Mouse (Mus musculus): ENCODE data around the gene Dcaf15. TPM values are rescaled to one million over a fixed set of nuclear protein-coding genes. Genes with fewer than 3 reads are reported as not detected.
A peak's percentile ranks its signal among the peaks of the same experiment; 100 is the strongest.

Gene Dcaf15
- polyA plus RNA-seq, 1 experiment from 2014 or later = 12.5 TPM

DNA sequence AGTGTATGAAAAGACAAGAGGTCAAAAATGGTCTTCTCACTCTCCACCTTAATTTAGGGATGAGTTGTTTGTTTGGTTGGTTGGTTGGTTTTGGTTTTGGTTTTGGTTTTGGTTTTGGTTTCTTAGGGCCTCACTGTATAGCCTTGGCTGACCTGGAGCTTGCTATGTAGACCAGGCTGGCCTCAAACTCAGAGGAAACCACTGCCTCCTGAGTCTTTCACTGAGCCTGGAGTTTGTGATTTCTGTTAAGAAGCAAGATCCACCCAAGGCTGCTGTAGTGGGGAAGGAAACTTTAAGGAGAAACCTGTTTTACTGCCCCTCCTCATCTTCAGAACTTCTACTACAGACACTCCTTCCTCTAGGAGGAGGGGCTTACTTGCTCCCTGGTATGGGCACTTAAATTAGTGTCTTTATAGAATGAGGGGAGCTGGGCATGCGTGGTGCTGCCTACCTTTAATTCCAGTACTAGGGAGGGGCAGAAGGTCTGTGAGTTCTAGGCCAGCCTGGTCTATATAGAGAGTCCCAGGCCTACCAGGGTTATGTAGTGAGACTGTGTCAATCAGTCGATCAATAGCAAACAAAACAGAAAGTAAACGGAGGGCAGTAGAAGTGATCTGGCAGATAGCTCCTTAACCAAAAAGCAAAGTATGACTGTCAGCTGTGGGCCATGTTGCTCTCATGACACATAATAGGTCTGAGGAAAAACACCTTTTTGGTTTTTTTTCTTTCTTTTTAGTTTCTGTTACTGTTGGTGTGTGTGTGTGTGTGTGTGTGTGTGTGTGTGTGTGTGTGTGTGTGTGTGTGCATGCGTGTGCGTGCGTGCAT, 1.9 kb upstream of the Dcaf15 start:
- Histone ChIP-seq H3K4me3 (ENCODE audit: low read depth, low read length) (no peak overlapping the region), H3K27ac (ENCODE audit: low read depth, low read length) (no peak overlapping the region), H3K9me3 (ENCODE audit: control insufficient read depth, low read length) (no peaks in the 10 kb centered on the region), H3K9ac (ENCODE audit: low read depth, low read length) (no peak overlapping the region), H3K27me3 (ENCODE audit: control insufficient read depth, insufficient read depth, low read length) (no peaks in the 10 kb centered on the region), H3K36me3 (ENCODE audit: control insufficient read depth, insufficient read depth, low read length) (no peaks in the 10 kb centered on the region), H3K4me1 (replicated peaks; ENCODE audit: control insufficient read depth, insufficient read depth, low read length) (no peaks in the 10 kb centered on the region; the same call in 1 of the 2 replicates), H3K4me2 (replicated peaks; ENCODE audit: low read depth, low read length) (no peak overlapping the region)
- ATAC-seq (ENCODE audit: low FRiP score) (no peak), DNase-seq (ENCODE audit: low spot score) (no peak)
- 94% methylated on average over 6 of the region's 6 CpGs for WGBS

GRCm38 (mm10) chr8:84105676-84106075, 1.1 kb upstream of the Dcaf15 start:
- ATAC-seq (ENCODE audit: low FRiP score) = no peak
- H3K36me3 ChIP-seq (ENCODE audit: control insufficient read depth, insufficient read depth, low read length) = no peaks in the 10 kb centered on the region
- no peak overlapping the region for H3K4me3 ChIP-seq (ENCODE audit: low read depth, low read length)
- H3K27me3 ChIP-seq (ENCODE audit: control insufficient read depth, insufficient read depth, low read length) = no peaks in the 10 kb centered on the region
- H3K4me1 ChIP-seq (replicated peaks; ENCODE audit: control insufficient read depth, insufficient read depth, low read length) = no peaks in the 10 kb centered on the region; the same call in 1 of the 2 replicates
- 81% methylated on average over 2 of the region's 2 CpGs for WGBS
- no peak overlapping the region for H3K9ac ChIP-seq (ENCODE audit: low read depth, low read length)
- H3K9me3 ChIP-seq (ENCODE audit: control insufficient read depth, low read length) = no peaks in the 10 kb centered on the region
- no peak for DNase-seq (ENCODE audit: low spot score)
- H3K27ac ChIP-seq (ENCODE audit: low read depth, low read length) = 0 out of 2 replicates have a peak overlapping the region, but pooled peaks have one; percentile 27
- H3K4me2 ChIP-seq (replicated peaks; ENCODE audit: low read depth, low read length) = no peak overlapping the region

DNA sequence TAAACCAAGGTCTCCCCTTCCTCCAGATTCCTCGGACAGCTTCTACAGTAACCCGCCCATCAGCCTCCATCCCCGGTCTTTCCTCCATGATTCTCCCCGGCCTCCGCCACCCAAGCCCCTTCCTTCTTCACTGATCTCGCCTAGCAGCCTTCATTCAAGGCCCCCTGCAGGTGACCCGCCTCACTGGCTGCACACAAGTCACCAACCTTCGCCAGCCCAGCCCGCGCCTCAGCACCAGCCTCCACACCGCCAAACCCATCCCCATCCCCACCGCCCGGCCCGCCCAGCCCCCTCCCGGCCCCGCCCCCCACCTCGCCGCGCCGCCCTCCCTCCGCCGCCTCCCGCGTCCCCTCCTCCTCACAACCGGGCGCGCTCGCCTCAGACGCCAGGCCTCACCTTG, 347 bp downstream of the Dcaf15 start:
- Histone ChIP-seq H3K4me1 (replicated peaks; ENCODE audit: control insufficient read depth, insufficient read depth, low read length) (no peaks in the 10 kb centered on the region; the same call in 1 of the 2 replicates), H3K27me3 (ENCODE audit: control insufficient read depth, insufficient read depth, low read length) (no peaks in the 10 kb centered on the region), H3K4me2 (replicated peaks; ENCODE audit: low read depth, low read length) (peak overlapping the region; percentile 78), H3K9me3 (ENCODE audit: control insufficient read depth, low read length) (no peaks in the 10 kb centered on the region), H3K4me3 (ENCODE audit: low read depth, low read length) (peak overlapping the region; percentile 70), H3K9ac (ENCODE audit: low read depth, low read length) (peak overlapping the region; percentile 88), H3K36me3 (ENCODE audit: control insufficient read depth, insufficient read depth, low read length) (no peaks in the 10 kb centered on the region), H3K27ac (ENCODE audit: low read depth, low read length) (peak overlapping the region; percentile 89)
- 0% methylated on average over 28 of the region's 29 CpGs for WGBS
- ATAC-seq (ENCODE audit: low FRiP score) (peak; percentile 87), DNase-seq (ENCODE audit: low spot score) (peak; percentile 79)

GRCm38 (mm10) chr8:84103601-84104000, 967 bp downstream of the Dcaf15 start:
- ATAC-seq (ENCODE audit: low FRiP score) = no peak
- Histone ChIP-seq H3K4me1 (replicated peaks; ENCODE audit: control insufficient read depth, insufficient read depth, low read length) (no peaks in the 10 kb centered on the region; the same call in 1 of the 2 replicates), H3K9ac (ENCODE audit: low read depth, low read length) (peak overlapping the region; percentile 88), H3K27me3 (ENCODE audit: control insufficient read depth, insufficient read depth, low read length) (no peaks in the 10 kb centered on the region), H3K4me3 (ENCODE audit: low read depth, low read length) (peak overlapping the region; percentile 70), H3K4me2 (replicated peaks; ENCODE audit: low read depth, low read length) (peak overlapping the region; percentile 78), H3K27ac (ENCODE audit: low read depth, low read length) (peak overlapping the region; percentile 89), H3K9me3 (ENCODE audit: control insufficient read depth, low read length) (no peaks in the 10 kb centered on the region), H3K36me3 (ENCODE audit: control insufficient read depth, insufficient read depth, low read length) (no peaks in the 10 kb centered on the region)
- peak; percentile 16 for DNase-seq (ENCODE audit: low spot score)
- WGBS = 64% methylated on average over 3 of the region's 3 CpGs

DNA sequence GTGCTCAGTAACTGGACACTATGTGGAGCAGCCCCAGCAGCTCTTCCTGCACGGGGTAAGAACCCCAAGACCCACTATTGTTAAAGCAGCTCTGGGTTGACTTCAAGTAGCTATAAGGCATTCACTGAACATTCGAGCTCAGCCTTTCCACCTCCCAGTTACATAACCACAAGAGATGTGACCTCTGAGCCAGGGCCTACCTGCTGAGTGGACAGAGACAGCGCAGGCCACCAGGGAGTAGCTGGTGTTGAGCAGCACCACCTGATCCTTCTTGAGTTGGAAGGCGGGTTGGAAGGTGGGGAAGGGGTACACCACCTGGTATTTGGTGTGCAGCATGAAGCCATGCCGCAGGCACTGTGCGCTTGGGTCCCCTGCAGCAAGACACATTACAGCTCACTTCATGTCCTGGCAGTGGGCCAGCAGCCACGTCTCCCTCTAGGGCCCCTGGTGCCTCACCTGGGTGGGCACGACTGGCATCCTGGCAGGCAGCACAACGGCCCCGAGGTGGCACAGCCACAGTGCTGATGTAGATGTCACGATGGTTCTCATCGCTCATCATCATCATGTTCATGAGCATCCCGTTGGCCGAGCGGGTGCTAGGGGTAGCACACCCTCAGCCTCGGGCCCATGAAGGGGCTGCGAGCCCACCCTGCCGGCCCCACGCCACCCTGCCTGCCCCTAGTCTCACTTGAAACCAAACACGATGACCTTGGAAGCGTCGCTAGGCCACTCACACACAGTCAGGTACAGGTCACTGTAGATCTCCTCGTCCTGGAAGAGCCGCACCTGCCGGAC, 2.9 kb downstream of the Dcaf15 start:
- no peak for ATAC-seq (ENCODE audit: low FRiP score)
- no peaks in the 10 kb centered on the region; the same call in 1 of the 2 replicates for H3K4me1 ChIP-seq (replicated peaks; ENCODE audit: control insufficient read depth, insufficient read depth, low read length)
- no peaks in the 10 kb centered on the region for H3K9me3 ChIP-seq (ENCODE audit: control insufficient read depth, low read length)
- no peak overlapping the region for H3K9ac ChIP-seq (ENCODE audit: low read depth, low read length)
- H3K27me3 ChIP-seq (ENCODE audit: control insufficient read depth, insufficient read depth, low read length) = no peaks in the 10 kb centered on the region
- H3K4me2 ChIP-seq (replicated peaks; ENCODE audit: low read depth, low read length) = no peak overlapping the region
- WGBS = 95% methylated on average over 25 of the region's 25 CpGs
- no peak overlapping the region for H3K27ac ChIP-seq (ENCODE audit: low read depth, low read length)
- no peak overlapping the region for H3K4me3 ChIP-seq (ENCODE audit: low read depth, low read length)
- H3K36me3 ChIP-seq (ENCODE audit: control insufficient read depth, insufficient read depth, low read length) = 0 out of 2 replicates have a peak, but pooled peaks cover 9% of the 10 kb centered on the region
- DNase-seq (ENCODE audit: low spot score) = no peak

GRCm38 (mm10) chr8:84098376-84098775, 6.2 kb downstream of the Dcaf15 start:
- DNase-seq (ENCODE audit: low spot score) (no peak), ATAC-seq (ENCODE audit: low FRiP score) (no peak)
- 96% methylated on average over 7 of the region's 7 CpGs for WGBS

DNA sequence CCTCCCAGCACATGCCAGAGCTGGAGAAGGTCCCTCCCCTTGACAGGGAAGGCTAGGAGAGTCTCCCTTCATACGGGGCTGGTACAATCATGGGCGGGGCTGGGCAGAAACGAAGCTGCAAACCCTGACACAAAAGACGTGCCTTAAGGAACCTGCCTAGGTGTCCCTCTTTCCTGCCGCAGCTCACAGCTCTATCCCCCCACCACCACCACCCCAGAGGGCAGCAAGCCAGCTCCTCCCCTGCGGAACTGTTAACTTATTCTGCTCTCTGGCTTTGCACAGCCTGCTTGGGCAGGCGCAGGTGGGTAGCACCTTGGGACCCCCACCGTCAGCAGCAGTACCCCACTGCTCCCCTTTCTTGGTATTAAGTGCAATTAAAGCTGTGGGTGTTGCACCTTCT, 8.5 kb downstream of the Dcaf15 start:
- peaks cover 24% of the 10 kb centered on the region; the same call in 1 of the 2 replicates for H3K36me3 ChIP-seq (ENCODE audit: control insufficient read depth, insufficient read depth, low read length)
- no peaks in the 10 kb centered on the region for H3K4me1 ChIP-seq (replicated peaks; ENCODE audit: control insufficient read depth, insufficient read depth, low read length)
- no peaks in the 10 kb centered on the region for H3K9me3 ChIP-seq (ENCODE audit: control insufficient read depth, low read length)
- no peak overlapping the region for H3K4me2 ChIP-seq (replicated peaks; ENCODE audit: low read depth, low read length)
- no peak overlapping the region for H3K9ac ChIP-seq (ENCODE audit: low read depth, low read length)
- no peak overlapping the region for H3K4me3 ChIP-seq (ENCODE audit: low read depth, low read length)
- DNase-seq (ENCODE audit: low spot score) (no peak), ATAC-seq (ENCODE audit: low FRiP score) (no peak)
- H3K27me3 ChIP-seq (ENCODE audit: control insufficient read depth, insufficient read depth, low read length) = no peaks in the 10 kb centered on the region
- WGBS = 76% methylated on average over 8 of the region's 8 CpGs
- H3K27ac ChIP-seq (ENCODE audit: low read depth, low read length) = no peak overlapping the region

More at GRCm38 (mm10) chr8:84098376-84098775, 6.2 kb downstream of the Dcaf15 start:
- 0 out of 2 replicates have a peak, but pooled peaks cover 17% of the 10 kb centered on the region for H3K36me3 ChIP-seq (ENCODE audit: control insufficient read depth, insufficient read depth, low read length)
- H3K9me3 ChIP-seq (ENCODE audit: control insufficient read depth, low read length) = no peaks in the 10 kb centered on the region
- no peak overlapping the region for H3K4me2 ChIP-seq (replicated peaks; ENCODE audit: low read depth, low read length)
- no peak overlapping the region for H3K9ac ChIP-seq (ENCODE audit: low read depth, low read length)
- no peak overlapping the region for H3K4me3 ChIP-seq (ENCODE audit: low read depth, low read length)
- no peak overlapping the region for H3K27ac ChIP-seq (ENCODE audit: low read depth, low read length)
- H3K27me3 ChIP-seq (ENCODE audit: control insufficient read depth, insufficient read depth, low read length) = no peaks in the 10 kb centered on the region
- no peaks in the 10 kb centered on the region; the same call in 1 of the 2 replicates for H3K4me1 ChIP-seq (replicated peaks; ENCODE audit: control insufficient read depth, insufficient read depth, low read length)

DNA sequence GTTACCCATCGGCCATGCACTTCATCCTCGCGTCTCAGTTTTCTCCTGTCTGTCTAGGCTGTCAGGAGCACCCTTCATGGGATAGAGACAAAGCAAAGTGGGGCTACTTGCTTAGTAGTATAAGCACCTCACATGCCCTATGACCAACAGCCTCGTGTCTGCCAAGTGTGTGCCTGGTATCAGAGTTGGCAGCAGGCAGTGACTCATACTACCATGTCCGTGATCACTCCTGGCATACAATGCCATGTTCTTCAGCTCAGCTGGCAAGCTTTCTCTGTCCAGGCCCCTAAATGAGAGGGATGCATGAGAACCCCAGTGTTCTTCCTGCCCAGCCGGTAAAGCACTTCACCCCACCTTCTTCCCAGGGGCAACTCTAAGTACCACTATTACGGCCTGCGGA, 14.0 kb downstream of the Dcaf15 start:
- peaks cover 12% of the 10 kb centered on the region; the same call in 1 of the 2 replicates for H3K36me3 ChIP-seq (ENCODE audit: control insufficient read depth, insufficient read depth, low read length)

More for the DNA sequence above, 14.0 kb downstream of the Dcaf15 start:
- Histone ChIP-seq H3K4me3 (ENCODE audit: low read depth, low read length) (no peak overlapping the region), H3K27me3 (ENCODE audit: control insufficient read depth, insufficient read depth, low read length) (no peaks in the 10 kb centered on the region), H3K27ac (ENCODE audit: low read depth, low read length) (no peak overlapping the region), H3K9ac (ENCODE audit: low read depth, low read length) (no peak overlapping the region), H3K4me2 (replicated peaks; ENCODE audit: low read depth, low read length) (no peak overlapping the region), H3K4me1 (replicated peaks; ENCODE audit: control insufficient read depth, insufficient read depth, low read length) (no peaks in the 10 kb centered on the region), H3K9me3 (ENCODE audit: control insufficient read depth, low read length) (no peaks in the 10 kb centered on the region)
- DNase-seq (ENCODE audit: low spot score) = no peak
- ATAC-seq (ENCODE audit: low FRiP score) = no peak
- WGBS = 95% methylated on average over 8 of the region's 8 CpGs
